Mouse (Mus musculus): ENCODE results near the gene Mta1. TPM values are rescaled to one million over a fixed set of nuclear protein-coding genes. Genes with fewer than 3 reads are reported as not detected.

Gene Mta1
- total RNA-seq, 2 experiments from 2014 or later, result 73.9 to 84.4 TPM

- DNase-seq (ENCODE audit: extremely low spot score in 1 of 2, low spot score in 1 of 2), result peak; percentile 86 to 95
Measured at GRCm38 (mm10) chr12:113146112-113147057, 48.3 kb downstream of the Mta1 start, which contains the start of gene Crip1. Gene Crip1, plus strand, starts transcription at chr12:113146316.

- DNase-seq (ENCODE audit: extremely low spot score in 1 of 2, low spot score in 1 of 2), result no peak
Measured at GRCm38 (mm10) chr12:113147481-113147880, 49.4 kb downstream of the Mta1 start.

- no peak for DNase-seq (ENCODE audit: extremely low spot score in 1 of 2, low spot score in 1 of 2)
Measured at GRCm38 (mm10) chr12:113148381-113149035, 50.4 kb downstream of the Mta1 start.

GRCm38 (mm10) chr12:113149341-113149740 lies 51.3 kb downstream of the Mta1 start:
- no peak for DNase-seq (ENCODE audit: extremely low spot score in 1 of 2, low spot score in 1 of 2)

GRCm38 (mm10) chr12:113149896-113150295 lies 51.8 kb downstream of the Mta1 start:
- no peak for DNase-seq (ENCODE audit: extremely low spot score in 1 of 2, low spot score in 1 of 2)

GRCm38 (mm10) chr12:113150591-113150990 lies 52.5 kb downstream of the Mta1 start:
- DNase-seq (ENCODE audit: extremely low spot score in 1 of 2, low spot score in 1 of 2), result no peak

GRCm38 (mm10) chr12:113151046-113151445 lies 53.0 kb downstream of the Mta1 start:
- no peak for DNase-seq (ENCODE audit: extremely low spot score in 1 of 2, low spot score in 1 of 2)

- DNase-seq (ENCODE audit: extremely low spot score in 1 of 2, low spot score in 1 of 2), result no peak
Measured at GRCm38 (mm10) chr12:113151661-113152271, 53.7 kb downstream of the Mta1 start.

GRCm38 (mm10) chr12:113152272-113152661 lies 54.2 kb downstream of the Mta1 start:
- DNase-seq (ENCODE audit: extremely low spot score in 1 of 2, low spot score in 1 of 2), result no peak

GRCm38 (mm10) chr12:113152991-113153525 lies 55.0 kb downstream of the Mta1 start:
- no peak for DNase-seq (ENCODE audit: extremely low spot score in 1 of 2, low spot score in 1 of 2)

GRCm38 (mm10) chr12:113153971-113154370 lies 55.9 kb downstream of the Mta1 start:
- DNase-seq (ENCODE audit: extremely low spot score in 1 of 2, low spot score in 1 of 2), result no peak

GRCm38 (mm10) chr12:113154747-113155075 lies 56.6 kb downstream of the Mta1 start:
- no peak for DNase-seq (ENCODE audit: extremely low spot score in 1 of 2, low spot score in 1 of 2)

GRCm38 (mm10) chr12:113155076-113155771 lies 57.1 kb downstream of the Mta1 start:
- DNase-seq (ENCODE audit: extremely low spot score in 1 of 2, low spot score in 1 of 2), result no peak

- DNase-seq (ENCODE audit: extremely low spot score in 1 of 2, low spot score in 1 of 2), result peak; percentile 99
Measured at GRCm38 (mm10) chr12:113155887-113156539, 57.9 kb downstream of the Mta1 start, which contains the start of gene Tedc1. Gene Tedc1, plus strand, starts transcription at chr12:113156421.

- no peak for DNase-seq (ENCODE audit: extremely low spot score in 1 of 2, low spot score in 1 of 2)
Measured at GRCm38 (mm10) chr12:113156540-113156929, 58.5 kb downstream of the Mta1 start.

- no peak for DNase-seq (ENCODE audit: extremely low spot score in 1 of 2, low spot score in 1 of 2)
Measured at GRCm38 (mm10) chr12:113157002-113157401, 58.9 kb downstream of the Mta1 start.

GRCm38 (mm10) chr12:113157521-113157920 lies 59.4 kb downstream of the Mta1 start:
- no peak for DNase-seq (ENCODE audit: extremely low spot score in 1 of 2, low spot score in 1 of 2)

- DNase-seq (ENCODE audit: extremely low spot score in 1 of 2, low spot score in 1 of 2), result no peak
Measured at GRCm38 (mm10) chr12:113157971-113158370, 59.9 kb downstream of the Mta1 start.

GRCm38 (mm10) chr12:113163561-113164006 lies 65.5 kb downstream of the Mta1 start:
- DNase-seq (ENCODE audit: extremely low spot score in 1 of 2, low spot score in 1 of 2), result no peak
